Mouse (Mus musculus) urinary bladder, postnatal 4 days (tissue): ENCODE data around the gene Asl.

Experiments
- DNase-seq, 2 experiments: peaks; one replicate each; pipeline ENCODE4 v3.0.0; 2021 to 2022; ENCODE audit warnings: low spot score in 2 of 2

Gene Asl

GRCm38 (mm10) chr5:130029142-130029897 is at the start of gene Asl, which contains the start of gene Crcp:
Asl (minus strand) TSS chr5:130029247.
Crcp (plus strand) TSS chr5:130029290.
- peak; percentile 74 to 82 for DNase-seq

- DNase-seq = no peak
Observed at GRCm38 (mm10) chr5:130078834-130079156, 49.7 kb upstream of the Asl start.

- DNase-seq = no peak
Observed at GRCm38 (mm10) chr5:130078096-130078833, 49.2 kb upstream of the Asl start.

- no peak for DNase-seq
Observed at GRCm38 (mm10) chr5:130076396-130076795, 47.3 kb upstream of the Asl start.

- DNase-seq = no peak
Observed at GRCm38 (mm10) chr5:130074491-130074890, 45.4 kb upstream of the Asl start.

- DNase-seq = no peak
Observed at GRCm38 (mm10) chr5:130073026-130073425, 44.0 kb upstream of the Asl start, which contains the start of gene Tpst1. Tpst1 (plus strand) TSS chr5:130073326.

GRCm38 (mm10) chr5:130067841-130068264 is 38.8 kb upstream of the Asl start:
- DNase-seq = no peak

GRCm38 (mm10) chr5:130065579-130065978 is 36.5 kb upstream of the Asl start:
- DNase-seq = no peak

- DNase-seq = no peak
Observed at GRCm38 (mm10) chr5:130063760-130064159, 34.7 kb upstream of the Asl start.

- DNase-seq = no peak
Observed at GRCm38 (mm10) chr5:130062096-130062495, 33.0 kb upstream of the Asl start.

GRCm38 (mm10) chr5:130060329-130060665 is 31.2 kb upstream of the Asl start:
- DNase-seq = no peak

- no peak for DNase-seq
Observed at GRCm38 (mm10) chr5:130059413-130060328, 30.6 kb upstream of the Asl start.

GRCm38 (mm10) chr5:130056303-130056702 is 27.3 kb upstream of the Asl start:
- no peak for DNase-seq

GRCm38 (mm10) chr5:130055688-130056087 is 26.6 kb upstream of the Asl start:
- DNase-seq = no peak

- DNase-seq = no peak
Observed at GRCm38 (mm10) chr5:130052955-130053354, 23.9 kb upstream of the Asl start.

GRCm38 (mm10) chr5:130052510-130052909 is 23.5 kb upstream of the Asl start:
- DNase-seq = no peak

- DNase-seq = no peak
Observed at GRCm38 (mm10) chr5:130051073-130051860, 22.2 kb upstream of the Asl start.

GRCm38 (mm10) chr5:130050416-130050815 is 21.4 kb upstream of the Asl start:
- no peak for DNase-seq

GRCm38 (mm10) chr5:130048786-130049520 is 19.9 kb upstream of the Asl start:
- DNase-seq = peak in 1 of 2 experiments; percentile 69

GRCm38 (mm10) chr5:130047013-130047412 is 18.0 kb upstream of the Asl start:
- DNase-seq = no peak

- DNase-seq = no peak
Observed at GRCm38 (mm10) chr5:130046589-130046988, 17.5 kb upstream of the Asl start.
